Mouse (Mus musculus) lung, postnatal 0 days (tissue): ENCODE data around the gene Adcy2. TPM values are rescaled to one million over a fixed set of nuclear protein-coding genes. Genes with fewer than 3 reads are reported as not detected.

Experiments
- ATAC-seq: fragments of 200-750 bp; cut with Nextera tagmentation; 2 replicates; pipeline ENCODE4 v1.8.0; 2017; ENCODE audit warnings: moderate library complexity
- DNase-seq: peaks from one replicate; pipeline ENCODE4 v3.0.0-alpha.2; 2016; ENCODE audit warnings: low spot score
- H3K27ac ChIP-seq: fragments of 300-500 bp; sonication (generic); 2 replicates; pipeline ENCODE4 v1.5.1; 2014; ENCODE audit warnings: antibody characterized with exemption, mild to moderate bottlenecking, low read length, mixed read lengths
- H3K27me3 ChIP-seq: fragments of 300-500 bp; sonication (generic); replicated peaks from 2 replicates; pipeline ENCODE4 v1.6.1; 2014; ENCODE audit warnings: low read length, mixed read lengths; ENCODE audit not compliant: insufficient read depth
- H3K36me3 ChIP-seq: fragments of 300-500 bp; sonication (generic); 2 replicates; pipeline ENCODE4 v1.6.1; 2014; ENCODE audit warnings: low read length, mixed read lengths; ENCODE audit not compliant: insufficient read depth
- H3K4me1 ChIP-seq: fragments of 300-500 bp; sonication (generic); 2 replicates; pipeline ENCODE4 v1.6.1; 2014; ENCODE audit warnings: antibody characterized with exemption, low read depth, low read length, mixed read lengths; ENCODE audit not compliant: insufficient read depth
- H3K4me2 ChIP-seq: fragments of 300-500 bp; sonication (generic); replicated peaks from 2 replicates; pipeline ENCODE4 v1.6.1; 2014; ENCODE audit warnings: low read depth, mild to moderate bottlenecking, low read length, moderate library complexity, mixed read lengths
- H3K4me3 ChIP-seq: fragments of 300-500 bp; sonication (generic); 2 replicates; pipeline ENCODE4 v1.5.1; 2014; ENCODE audit warnings: low read depth, low read length
- H3K9ac ChIP-seq: fragments of 300-500 bp; sonication (generic); replicated peaks from 2 replicates; pipeline ENCODE4 v1.6.1; 2014; ENCODE audit warnings: low read depth, mild to moderate bottlenecking
- H3K9me3 ChIP-seq: fragments of 300-500 bp; sonication (generic); 2 replicates; pipeline ENCODE4 v1.6.1; 2016; ENCODE audit warnings: low read length, mixed read lengths
- CTCF ChIP-seq: IDR thresholded peaks from 2 replicates; pipeline ENCODE4 v1.5.1; 2016; ENCODE audit warnings: antibody characterized with exemption, mild to moderate bottlenecking
- EP300 ChIP-seq: IDR thresholded peaks from 2 replicates; pipeline ENCODE4 v1.6.1; 2016; ENCODE audit warnings: antibody characterized with exemption, mild to moderate bottlenecking, control low read depth
- whole genome bisulfite sequencing: fragments of 180-500 bp; shearing (Covaris S2); extraction: QIAGEN DNeasy Blood & Tissue Kit; methylation state at CpG from one replicate; pipeline ENCODE4 v1.1.7; 2014; 5-methylcytosine and 5-hydroxymethylcytosine counted together
- polyA plus RNA-seq: library from polyadenylated mRNA; unstranded; fragments of >200 nt; fragmentation: Nextera tagmentation; extraction: Ambion mirVana; gene quantifications from 2 replicates; pipeline ENCODE4 v1.2.1, GENCODE M21; 2015

Gene Adcy2
- polyA plus RNA-seq, 1 experiment from 2014 or later = 12.5 TPM

- H3K4me1 ChIP-seq = no peaks in the 10 kb centered on the region
- TF ChIP-seq EP300 = no peak
- no peak for TF ChIP-seq CTCF
- H3K36me3 ChIP-seq = no peaks in the 10 kb centered on the region
Observed at GRCm38 (mm10) chr13:68902708-68903107, 96.6 kb downstream of the Adcy2 start.

GRCm38 (mm10) chr13:68889929-68890593 lies 109.3 kb downstream of the Adcy2 start:
- H3K27ac ChIP-seq = peak overlapping the region; percentile 43; the same call in 1 of the 2 replicates
- H3K9me3 ChIP-seq = no peaks in the 10 kb centered on the region
- ATAC-seq (peak; percentile 57), DNase-seq (peak; percentile 45)
- WGBS = 53% methylated on average over 9 of the region's 9 CpGs
- no peak overlapping the region for H3K4me2 ChIP-seq
- H3K9ac ChIP-seq = no peak overlapping the region
- H3K4me1 ChIP-seq = 0 out of 2 replicates have a peak, but pooled peaks cover 3% of the 10 kb centered on the region
- no peak for TF ChIP-seq EP300
- TF ChIP-seq CTCF = 0 out of 2 replicates have a peak, but pooled peaks have one; percentile 2
- no peak overlapping the region for H3K4me3 ChIP-seq
- H3K36me3 ChIP-seq = no peaks in the 10 kb centered on the region
- H3K27me3 ChIP-seq = no peaks in the 10 kb centered on the region

More at GRCm38 (mm10) chr13:68902708-68903107, 96.6 kb downstream of the Adcy2 start:
- Histone ChIP-seq H3K9ac (no peak overlapping the region), H3K27ac (no peak overlapping the region), H3K9me3 (no peaks in the 10 kb centered on the region), H3K4me3 (no peak overlapping the region), H3K4me2 (no peak overlapping the region), H3K27me3 (no peaks in the 10 kb centered on the region)
- DNase-seq (no peak), ATAC-seq (no peak)
- 82% methylated on average over 1 of the region's 1 CpGs for WGBS

- Histone ChIP-seq H3K9me3 (no peaks in the 10 kb centered on the region), H3K27me3 (no peaks in the 10 kb centered on the region), H3K4me2 (no peak overlapping the region), H3K4me3 (no peak overlapping the region), H3K36me3 (no peaks in the 10 kb centered on the region), H3K4me1 (no peaks in the 10 kb centered on the region), H3K9ac (no peak overlapping the region), H3K27ac (no peak overlapping the region)
- ATAC-seq = no peak
- TF ChIP-seq CTCF = no peak
- TF ChIP-seq EP300 = no peak
- DNase-seq = no peak
- WGBS = 75% methylated on average over 6 of the region's 6 CpGs
Observed at GRCm38 (mm10) chr13:68868776-68869175, 130.6 kb downstream of the Adcy2 start.

GRCm38 (mm10) chr13:68867940-68868655 lies 131.2 kb downstream of the Adcy2 start:
- WGBS = 48% methylated on average over 1 of the region's 1 CpGs
- DNase-seq = no peak

GRCm38 (mm10) chr13:68860036-68860435 lies 139.3 kb downstream of the Adcy2 start:
- H3K9ac ChIP-seq = no peak overlapping the region
- no peak overlapping the region for H3K4me2 ChIP-seq
- no peaks in the 10 kb centered on the region for H3K9me3 ChIP-seq
- H3K36me3 ChIP-seq = no peaks in the 10 kb centered on the region
- no peaks in the 10 kb centered on the region for H3K4me1 ChIP-seq
- peak; percentile 43; the same call in 1 of the 2 replicates for ATAC-seq
- WGBS = 48% methylated on average over 4 of the region's 4 CpGs
- no peak for TF ChIP-seq EP300
- TF ChIP-seq CTCF = no peak
- no peak overlapping the region for H3K4me3 ChIP-seq
- no peaks in the 10 kb centered on the region for H3K27me3 ChIP-seq
- no peak overlapping the region for H3K27ac ChIP-seq
- peak; percentile 15 for DNase-seq

More at GRCm38 (mm10) chr13:68867940-68868655, 131.2 kb downstream of the Adcy2 start:
- Histone ChIP-seq H3K4me1 (no peaks in the 10 kb centered on the region), H3K9ac (no peak overlapping the region), H3K36me3 (no peaks in the 10 kb centered on the region), H3K27me3 (no peaks in the 10 kb centered on the region), H3K9me3 (no peaks in the 10 kb centered on the region), H3K27ac (no peak overlapping the region), H3K4me3 (no peak overlapping the region), H3K4me2 (no peak overlapping the region)
- ATAC-seq = no peak
- TF ChIP-seq CTCF (no peak), EP300 (no peak)

GRCm38 (mm10) chr13:68848265-68848664 lies 151.1 kb downstream of the Adcy2 start:
- Histone ChIP-seq H3K36me3 (no peaks in the 10 kb centered on the region), H3K27ac (no peak overlapping the region), H3K4me3 (no peak overlapping the region), H3K4me2 (no peak overlapping the region), H3K4me1 (no peaks in the 10 kb centered on the region), H3K9me3 (no peaks in the 10 kb centered on the region), H3K9ac (no peak overlapping the region), H3K27me3 (no peaks in the 10 kb centered on the region)
- no peak for ATAC-seq
- DNase-seq = no peak
- no peak for TF ChIP-seq CTCF
- TF ChIP-seq EP300 = no peak
- WGBS = 69% methylated on average over 3 of the region's 3 CpGs
